Mouse (Mus musculus): Measurements from ENCODE around the gene Arhgap22. TPM values are rescaled to one million over a fixed set of nuclear protein-coding genes. Genes with fewer than 3 reads are reported as not detected.

Gene Arhgap22
- polyA plus RNA-seq (2014; fragmentation: Illumina TruSeq; extraction: RNeasy Lipid Tissue Mini Kit (QIAGEN cat#74804); ENCODE audit: low read depth, low replicate concordance) = 2.3 TPM

GRCm38 (mm10) chr14:33213823-33214766, at the start of gene Arhgap22:
TSS of gene Arhgap22 (plus strand) at chr14:33214026.

GRCm38 (mm10) chr14:33185068-33185800, 28.6 kb upstream of the Arhgap22 start, which contains the start of gene Wdfy4:
TSS of gene Wdfy4 (minus strand) at chr14:33185508.

Other genes starting within 250 kb of the Arhgap22 start
- 0.42 TPM for gene Lrrc18, start 222.6 kb upstream of the Arhgap22 start, polyA plus RNA-seq (2014; fragmentation: Illumina TruSeq; extraction: RNeasy Lipid Tissue Mini Kit (QIAGEN cat#74804); ENCODE audit: low read depth, low replicate concordance)
- gene Wdfy4, start 28.5 kb upstream of the Arhgap22 start, polyA plus RNA-seq (2014; fragmentation: Illumina TruSeq; extraction: RNeasy Lipid Tissue Mini Kit (QIAGEN cat#74804); ENCODE audit: low read depth, low replicate concordance) = 0.68 TPM
- 29.0 TPM for gene Mapk8, start 233.1 kb downstream of the Arhgap22 start, polyA plus RNA-seq (2014; fragmentation: Illumina TruSeq; extraction: RNeasy Lipid Tissue Mini Kit (QIAGEN cat#74804); ENCODE audit: low read depth, low replicate concordance)

All from heart, adult 10 weeks (tissue).